Mouse (Mus musculus) frontal cortex, postnatal 25 days (tissue): ENCODE measurements around the gene Ptx4.
"Not testable (repeated sequence)": the region's sequence is repeated elsewhere in the genome, so short reads cannot be mapped to it uniquely, and the experiment has no call there.

ENCODE experiments used
- DNase-seq, 2 experiments: peaks; one replicate each; pipeline ENCODE4 v3.0.0; 2022; ENCODE audit warnings: low spot score in 2 of 2

Gene Ptx4

GRCm38 (mm10) chr17:25114908-25115645 lies 5.5 kb upstream of the Ptx4 start:
- no peak for DNase-seq

GRCm38 (mm10) chr17:25115664-25116432 lies 4.7 kb upstream of the Ptx4 start, which contains the start of gene Telo2:
Gene Telo2, minus strand, starts transcription at chr17:25115967.
- DNase-seq: peak; percentile 75 to 88

- no peak for DNase-seq
Measured at GRCm38 (mm10) chr17:25117263-25117662, 3.3 kb upstream of the Ptx4 start.

- no peak for DNase-seq
Measured at GRCm38 (mm10) chr17:25123979-25124378, 3.4 kb downstream of the Ptx4 start.

- not testable (repeated sequence) for DNase-seq
Measured at GRCm38 (mm10) chr17:25125442-25126060, 5.0 kb downstream of the Ptx4 start.

GRCm38 (mm10) chr17:25127079-25127478 lies 6.5 kb downstream of the Ptx4 start:
- no peak for DNase-seq

- DNase-seq: no peak
Measured at GRCm38 (mm10) chr17:25127681-25128080, 7.1 kb downstream of the Ptx4 start.

- no peak for DNase-seq
Measured at GRCm38 (mm10) chr17:25130060-25130459, 9.5 kb downstream of the Ptx4 start.

- peak; percentile 92 to 94 for DNase-seq
Measured at GRCm38 (mm10) chr17:25133275-25133698, 12.7 kb downstream of the Ptx4 start, which contains the start of gene Clcn7. Gene Clcn7, plus strand, starts transcription at chr17:25133391.

- DNase-seq: no peak
Measured at GRCm38 (mm10) chr17:25135622-25136021, 15.1 kb downstream of the Ptx4 start.

- DNase-seq: no peak
Measured at GRCm38 (mm10) chr17:25138803-25139202, 18.2 kb downstream of the Ptx4 start.

GRCm38 (mm10) chr17:25139960-25140359 lies 19.4 kb downstream of the Ptx4 start:
- no peak for DNase-seq

- DNase-seq: no peak
Measured at GRCm38 (mm10) chr17:25162161-25162560, 41.6 kb downstream of the Ptx4 start, which contains the start of gene Ccdc154. Gene Ccdc154, plus strand, starts transcription at chr17:25162461.

- no peak for DNase-seq
Measured at GRCm38 (mm10) chr17:25163387-25163786, 42.8 kb downstream of the Ptx4 start.

- DNase-seq: no peak
Measured at GRCm38 (mm10) chr17:25164770-25165169, 44.2 kb downstream of the Ptx4 start.

- no peak for DNase-seq
Measured at GRCm38 (mm10) chr17:25165970-25166671, 45.6 kb downstream of the Ptx4 start.

GRCm38 (mm10) chr17:25169706-25170105 lies 49.1 kb downstream of the Ptx4 start:
- DNase-seq: no peak

- DNase-seq: no peak
Measured at GRCm38 (mm10) chr17:25172558-25172957, 52.0 kb downstream of the Ptx4 start.
